Mouse (Mus musculus) liver, adult 2 months (tissue): ENCODE results near the gene Obscn.

Experiments
- CTCF ChIP-seq: fragments of 200-500 bp; IDR thresholded peaks from 2 replicates; pipeline ENCODE4 v1.5.1; 2011; ENCODE audit warnings: low read depth, low read length, control low read depth
- POLR2A ChIP-seq: fragments of 200-500 bp; IDR thresholded peaks from 2 replicates; pipeline ENCODE4 v1.6.1; 2011; ENCODE audit warnings: low read length, control low read depth; ENCODE audit not compliant: insufficient read depth; ENCODE audit errors: extremely low read depth

GRCm38 (mm10) chr11:58985299-58985917 lies 150.8 kb downstream of the Obscn start:
- TF ChIP-seq CTCF = no peak
- TF ChIP-seq POLR2A = no peak
